Mouse (Mus musculus) forebrain, postnatal 0 days (tissue): ENCODE measurements at regions not wholly inside any gene's neighbourhood (a gene's known extent, or its start where the extent isn't known, plus 50 kb on each side); places are given as distances from the start of the nearest gene placed in this dataset.
A peak's percentile ranks its signal among the peaks of the same experiment; 100 is the strongest.
"Not testable (repeated sequence)": the region's sequence is repeated elsewhere in the genome, so short reads cannot be mapped to it uniquely, and the experiment has no call there.

Experiments used
- ATAC-seq: fragments of 200-750 bp; cut with Nextera tagmentation; 2 replicates; pipeline ENCODE4 v1.8.0; 2017; ENCODE audit warnings: mild to moderate bottlenecking, moderate library complexity
- DNase-seq: peaks from one replicate; pipeline ENCODE4 v3.0.0-alpha.2; 2015
- H3K27ac ChIP-seq: fragments of 300-500 bp; sonication (generic); 2 replicates; pipeline ENCODE4 v1.5.1; 2014; ENCODE audit warnings: low read depth, mild to moderate bottlenecking, antibody characterized with exemption, low read length, moderate library complexity, mixed read lengths
- H3K27me3 ChIP-seq: fragments of 300-500 bp; sonication (generic); 2 replicates; pipeline ENCODE4 v1.6.1; 2014; ENCODE audit warnings: mild to moderate bottlenecking, low read length, mixed read lengths; ENCODE audit not compliant: insufficient read depth
- H3K36me3 ChIP-seq: fragments of 300-500 bp; sonication (generic); 2 replicates; pipeline ENCODE4 v1.6.1; 2014; ENCODE audit warnings: mild to moderate bottlenecking, moderate library complexity; ENCODE audit not compliant: insufficient read depth
- H3K4me1 ChIP-seq: fragments of 300-500 bp; sonication (generic); 2 replicates; pipeline ENCODE4 v1.6.1; 2014; ENCODE audit warnings: antibody characterized with exemption; ENCODE audit not compliant: insufficient read depth
- H3K4me2 ChIP-seq: fragments of 300-500 bp; sonication (generic); 2 replicates; pipeline ENCODE4 v1.6.1; 2014; ENCODE audit warnings: low read depth, mild to moderate bottlenecking, moderate library complexity
- H3K4me3 ChIP-seq: fragments of 300-500 bp; sonication (generic); 2 replicates; pipeline ENCODE4 v1.5.1; 2014; ENCODE audit warnings: low read depth, low read length, mixed read lengths
- H3K9ac ChIP-seq: fragments of 300-500 bp; sonication (generic); 2 replicates; pipeline ENCODE4 v1.6.1; 2014; ENCODE audit warnings: mild to moderate bottlenecking
- H3K9me3 ChIP-seq: fragments of 300-500 bp; sonication (generic); 2 replicates; pipeline ENCODE4 v1.6.1; 2016; ENCODE audit warnings: low read length
- WGBS: fragments of 180-500 bp; shearing (Covaris S2); extraction: QIAGEN DNeasy Blood & Tissue Kit; methylation state at CpG from one replicate; pipeline ENCODE4 v1.1.7; 2014; 5-methylcytosine and 5-hydroxymethylcytosine counted together

- Histone ChIP-seq H3K4me2 (peak overlapping the region; percentile 50), H3K4me3 (peak overlapping the region; percentile 38), H3K9ac (peak overlapping the region; percentile 72)
- 3% methylated on average over 53 of the region's 77 CpGs for WGBS
- not testable (repeated sequence) for H3K27me3 ChIP-seq, H3K4me1 ChIP-seq, ATAC-seq, H3K27ac ChIP-seq, H3K36me3 ChIP-seq, H3K9me3 ChIP-seq
- DNase-seq, result peak; percentile 26
These were observed 155.2 kb upstream of the 9030624G23Rik start for GRCm38 (mm10) chr12:24252071-24252874.
